Mouse (Mus musculus) G1E (cell line): Measurements from ENCODE around the gene Rps13. TPM values are rescaled to one million over a fixed set of nuclear protein-coding genes. Genes with fewer than 3 reads are reported as not detected.

ENCODE experiments used
- ATAC-seq: 2 replicates; pipeline ENCODE4 v1.8.0; 2016; ENCODE audit warnings: mild to moderate bottlenecking; ENCODE audit not compliant: insufficient number of reproducible peaks, poor library complexity, low FRiP score, severe bottlenecking; ENCODE audit errors: extremely low read depth
- DNase-seq: peaks from one replicate; pipeline ENCODE4 v3.0.0; 2012; ENCODE audit warnings: low spot score
- H3K27me3 ChIP-seq: 2 replicates; pipeline ENCODE4 v1.6.1; 2012; ENCODE audit warnings: mild to moderate bottlenecking, low read length, inconsistent platforms; ENCODE audit not compliant: insufficient read depth
- H3K36me3 ChIP-seq: replicated peaks from 2 replicates; pipeline ENCODE3; 2012; ENCODE audit warnings: mild to moderate bottlenecking, inconsistent platforms
- H3K4me1 ChIP-seq: 2 replicates; pipeline ENCODE4 v1.6.1; 2012; ENCODE audit warnings: low read depth, low read length, inconsistent platforms, mixed read lengths; ENCODE audit not compliant: insufficient read depth
- H3K4me3 ChIP-seq: 2 replicates; pipeline ENCODE4 v1.5.1; 2012; ENCODE audit warnings: low read depth, mild to moderate bottlenecking, inconsistent platforms, low read length, moderate library complexity, mixed read lengths
- H3K9me3 ChIP-seq: replicated peaks from 2 replicates; pipeline ENCODE4 v1.6.1; 2012; ENCODE audit warnings: inconsistent platforms
- CTCF ChIP-seq: IDR thresholded peaks from 2 replicates; pipeline ENCODE4 v1.5.1; 2012; ENCODE audit warnings: low read depth, low read length, inconsistent platforms, mixed read lengths
- GATA1 ChIP-seq: IDR thresholded peaks from 2 replicates; pipeline ENCODE4 v1.6.1; 2012; ENCODE audit warnings: borderline replicate concordance, low read length, inconsistent platforms, mixed read lengths
- GATA2 ChIP-seq: IDR thresholded peaks from 2 replicates; pipeline ENCODE4 v1.6.1; 2012; ENCODE audit warnings: low read depth, low read length, inconsistent platforms, borderline replicate concordance
- POLR2AphosphoS5 ChIP-seq: IDR thresholded peaks from 2 replicates; pipeline ENCODE4 v1.6.1; 2012; ENCODE audit warnings: low read depth, low read length, inconsistent platforms; ENCODE audit not compliant: insufficient replicate concordance
- TAL1 ChIP-seq: conservative IDR thresholded peaks from 2 replicates; pipeline ENCODE4 v1.6.1; 2012; ENCODE audit warnings: low read depth, low read length, inconsistent platforms, mixed read lengths
- polyA plus RNA-seq: library from polyadenylated mRNA; stranded (reverse); fragments of >175 nt; gene quantifications from 2 replicates; pipeline ENCODE4 v1.2.3, GENCODE M21; 2012
- total RNA-seq, 2 experiments: library from RNA; stranded (forward) in 1 of 2; stranded (reverse) in 1 of 2; fragments of 200-1000 nt in 1 of 2; fragments of >200 nt in 1 of 2; fragmentation: Nextera tagmentation in 1 of 2; gene quantifications; 2 replicates each; pipeline ENCODE4 v1.2.3; 2014 to 2017

The Rps13 gene
- total and polyA plus RNA-seq, 3 experiments = 666 to 2,567 (median 2,275) TPM

DNA sequence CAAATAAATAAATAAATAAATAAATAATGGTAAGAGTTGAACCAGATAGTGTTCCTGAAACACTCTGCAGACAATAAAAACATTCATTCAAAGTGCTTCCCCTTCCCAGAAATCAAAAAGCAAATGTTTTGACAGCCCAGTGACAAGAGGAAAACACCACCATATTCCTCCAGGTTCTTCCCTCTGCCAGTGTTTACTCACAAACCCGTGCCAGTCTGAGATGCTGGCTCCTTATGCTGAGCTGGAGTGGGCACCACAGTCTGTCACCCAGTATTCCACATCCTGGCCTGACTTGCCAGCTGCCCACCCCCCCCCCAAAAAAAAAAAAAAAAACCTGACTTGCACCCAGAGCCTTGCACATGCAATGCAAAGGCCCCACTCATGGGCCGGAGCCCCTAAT lies 35.1 kb downstream of the Rps13 start:
- no peak for TF ChIP-seq TAL1
- TF ChIP-seq POLR2AphosphoS5 = no peak
- TF ChIP-seq GATA1 = no peak
- no peak for TF ChIP-seq CTCF
- TF ChIP-seq GATA2 = no peak
- ATAC-seq (no peak), DNase-seq (no peak)
- H3K27me3 ChIP-seq = no peaks in the 10 kb centered on the region
- H3K4me3 ChIP-seq = no peak overlapping the region
- peaks cover 57% of the 10 kb centered on the region for H3K36me3 ChIP-seq
- no peaks in the 10 kb centered on the region for H3K9me3 ChIP-seq
- peaks cover 32% of the 10 kb centered on the region for H3K4me1 ChIP-seq

DNA sequence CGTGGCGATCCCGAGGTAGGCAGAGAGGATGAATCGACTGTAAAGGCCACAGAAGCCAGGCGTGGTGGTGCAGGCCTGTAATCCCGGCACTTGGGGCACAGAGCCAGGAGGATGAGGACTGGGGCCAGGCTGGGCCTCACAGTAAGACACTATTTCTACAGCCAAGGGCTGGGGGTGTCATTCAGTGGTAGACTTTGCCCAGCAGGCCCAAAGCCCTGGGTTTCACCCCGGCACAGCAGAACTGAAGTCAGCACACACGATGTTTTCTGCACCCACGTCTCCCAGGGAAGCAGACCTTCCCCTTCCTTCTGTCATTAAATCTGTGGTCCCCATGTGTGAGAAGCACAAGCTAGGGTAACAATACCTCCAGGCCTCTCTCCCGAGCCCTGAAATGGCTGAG lies 35.6 kb downstream of the Rps13 start:
- ATAC-seq = no peak
- H3K36me3 ChIP-seq = peaks cover 56% of the 10 kb centered on the region

DNA sequence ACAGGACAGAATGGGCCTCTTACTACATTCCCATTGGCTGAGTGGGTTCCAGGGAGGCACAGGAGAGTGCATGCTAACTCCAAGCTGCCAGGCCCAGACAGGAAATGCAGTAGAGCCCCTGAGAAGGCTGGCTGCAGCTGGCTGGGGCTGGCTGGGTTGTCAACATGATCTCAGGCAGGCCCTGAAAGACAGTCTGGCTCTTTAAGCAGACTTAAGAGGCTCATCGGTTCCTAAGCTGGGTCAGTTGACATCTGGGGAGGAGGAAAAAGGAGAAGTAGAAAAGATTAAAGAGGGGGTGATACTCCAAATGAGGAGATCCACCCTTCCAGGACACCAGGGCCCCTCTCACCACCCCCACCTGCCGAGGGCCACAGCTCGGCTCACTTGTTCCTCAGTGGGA lies 39.0 kb downstream of the Rps13 start:
- peak; percentile 76 for ATAC-seq
- DNase-seq = peak; percentile 70
- TF ChIP-seq POLR2AphosphoS5 (no peak), GATA2 (no peak), CTCF (no peak), TAL1 (no peak), GATA1 (no peak)
- peaks cover 52% of the 10 kb centered on the region for H3K36me3 ChIP-seq
- peak overlapping the region; percentile 13; the same call in 1 of the 2 replicates for H3K4me3 ChIP-seq
- H3K27me3 ChIP-seq = no peaks in the 10 kb centered on the region
- H3K9me3 ChIP-seq = no peaks in the 10 kb centered on the region
- H3K4me1 ChIP-seq = peaks cover 18% of the 10 kb centered on the region

More for the DNA sequence above, 35.6 kb downstream of the Rps13 start:
- TF ChIP-seq GATA2 (no peak), CTCF (no peak), GATA1 (no peak), POLR2AphosphoS5 (no peak)
- Histone ChIP-seq H3K4me3 (no peak overlapping the region), H3K9me3 (no peaks in the 10 kb centered on the region), H3K4me1 (peaks cover 30% of the 10 kb centered on the region), H3K27me3 (no peaks in the 10 kb centered on the region)
- no peak for DNase-seq

DNA sequence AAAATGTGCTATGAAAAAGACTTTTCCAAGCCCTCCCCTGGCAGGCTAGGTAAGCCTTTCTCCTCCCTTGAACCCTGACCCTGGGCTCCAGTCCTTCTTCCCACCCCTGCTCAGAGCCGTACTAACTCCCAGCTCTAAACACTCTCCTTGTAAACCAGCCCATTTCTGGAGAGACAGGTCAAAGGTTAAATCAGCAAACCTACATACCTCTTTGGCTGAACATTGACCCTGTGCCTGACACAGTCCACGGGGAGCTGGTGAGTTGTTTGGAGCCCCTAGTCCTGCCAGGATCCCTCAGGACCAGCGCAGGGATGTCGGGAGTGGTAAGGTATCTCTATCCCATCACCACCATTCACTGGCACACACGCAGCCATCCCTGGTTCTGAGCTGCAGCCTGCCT lies 41.6 kb downstream of the Rps13 start:
- Histone ChIP-seq H3K27me3 (no peaks in the 10 kb centered on the region), H3K4me1 (peaks cover 22% of the 10 kb centered on the region), H3K9me3 (no peaks in the 10 kb centered on the region), H3K36me3 (peaks cover 39% of the 10 kb centered on the region), H3K4me3 (no peak overlapping the region)
- TF ChIP-seq POLR2AphosphoS5 (no peak), GATA2 (no peak), GATA1 (no peak), CTCF (no peak), TAL1 (no peak)
- ATAC-seq = no peak
- no peak for DNase-seq

DNA sequence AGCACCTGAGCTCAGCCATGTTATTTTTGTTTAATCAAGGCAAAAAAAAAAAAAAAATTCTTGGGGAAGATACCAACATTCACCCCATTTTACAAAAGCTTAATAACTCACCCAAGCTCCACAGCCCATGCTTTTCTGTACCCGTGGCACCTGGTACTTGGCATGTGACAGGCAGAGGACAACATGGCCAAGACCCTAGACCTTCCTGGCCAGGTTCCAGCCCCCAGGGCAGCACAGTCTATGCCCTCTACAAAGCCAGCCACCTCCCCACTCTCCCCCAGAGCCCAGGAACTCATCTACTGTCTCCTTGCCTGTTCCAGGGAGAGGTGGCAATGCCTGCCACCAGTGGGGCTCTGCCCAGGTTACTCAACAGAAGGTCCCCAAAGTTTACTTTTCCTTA lies 43.4 kb downstream of the Rps13 start:
- Histone ChIP-seq H3K4me1 (peaks cover 36% of the 10 kb centered on the region), H3K36me3 (peaks cover 35% of the 10 kb centered on the region), H3K27me3 (no peaks in the 10 kb centered on the region), H3K9me3 (no peaks in the 10 kb centered on the region), H3K4me3 (no peak overlapping the region)
- ATAC-seq (no peak), DNase-seq (no peak)
- TF ChIP-seq GATA2 = no peak
- TF ChIP-seq POLR2AphosphoS5 = no peak
- TF ChIP-seq TAL1 = no peak
- TF ChIP-seq CTCF = no peak
- TF ChIP-seq GATA1 = no peak

DNA sequence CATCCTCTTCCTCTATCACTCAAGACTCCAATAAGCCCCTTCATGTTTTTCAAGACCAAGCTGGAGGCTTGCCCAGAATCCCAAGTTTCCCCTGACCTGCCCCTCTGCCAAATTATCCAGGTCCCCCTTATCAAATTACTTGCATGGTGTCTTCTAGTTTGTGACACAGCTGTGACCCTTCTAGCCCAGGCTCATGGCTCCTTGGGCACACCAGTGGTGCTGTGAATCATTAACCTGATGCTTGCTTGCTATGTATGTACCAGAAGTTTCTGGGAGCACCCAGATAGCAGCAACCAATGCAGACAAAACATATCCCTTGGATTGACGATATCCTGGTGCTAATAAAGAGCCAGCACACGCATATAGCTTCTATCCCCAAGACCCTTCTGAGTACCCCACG lies 45.0 kb downstream of the Rps13 start:
- DNase-seq (no peak), ATAC-seq (no peak)
- Histone ChIP-seq H3K27me3 (no peaks in the 10 kb centered on the region), H3K4me3 (no peak overlapping the region), H3K36me3 (peaks cover 25% of the 10 kb centered on the region), H3K4me1 (peaks cover 24% of the 10 kb centered on the region), H3K9me3 (no peaks in the 10 kb centered on the region)
- no peak for TF ChIP-seq POLR2AphosphoS5
- no peak for TF ChIP-seq GATA1
- no peak for TF ChIP-seq CTCF
- no peak for TF ChIP-seq GATA2
- no peak for TF ChIP-seq TAL1
